Mouse (Mus musculus): ENCODE measurements around the gene Paxip1.

DNA sequence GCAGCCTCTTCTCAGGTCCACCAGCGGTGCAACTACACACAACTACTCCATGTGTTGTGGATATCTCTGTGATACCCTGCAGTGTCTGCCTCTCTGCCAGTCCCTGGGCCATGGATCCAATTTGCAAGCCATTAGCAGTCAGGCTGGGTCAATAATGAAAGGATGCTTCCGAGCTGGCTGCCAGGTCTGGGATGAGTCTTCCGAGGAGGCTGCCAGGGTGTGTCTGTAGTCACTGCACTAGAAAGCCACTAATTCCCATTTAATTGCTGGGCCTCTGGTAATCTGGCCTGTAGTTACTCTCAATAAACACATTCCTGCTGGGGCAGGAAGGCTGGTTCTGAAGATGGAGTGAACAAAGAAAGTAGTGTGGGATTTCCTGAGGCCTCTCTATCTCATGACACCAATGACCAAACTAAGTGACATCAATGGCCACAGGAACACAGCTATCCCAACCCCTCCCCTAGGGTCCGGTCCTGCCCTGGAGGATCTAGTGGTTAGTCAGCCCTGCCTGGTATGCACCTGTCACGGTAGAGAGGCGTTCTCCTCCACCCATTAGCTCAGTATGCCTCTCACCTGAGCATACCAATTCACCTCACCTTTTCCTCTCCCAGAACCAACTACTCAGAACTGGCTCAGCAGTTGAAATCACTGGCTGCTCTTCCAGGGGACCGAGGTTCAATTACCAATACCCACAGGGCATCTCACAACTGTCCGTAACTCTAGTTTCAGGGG lies 79.9 kb downstream of the Paxip1 start:
- TF ChIP-seq POLR2A (IDR thresholded peaks at IDR 0.05; ENCODE audit: insufficient read length, low read depth) = no peak
- TF ChIP-seq SRF (IDR thresholded peaks at IDR 0.05; ENCODE audit: control insufficient read depth, insufficient read length, low read depth) = no peak
- no peak for TF ChIP-seq USF1 (IDR thresholded peaks at IDR 0.05; ENCODE audit: low read depth)
- no peak for TF ChIP-seq E2F4 (IDR thresholded peaks at IDR 0.05; ENCODE audit: insufficient read depth)
- no peak for TF ChIP-seq REST (IDR thresholded peaks at IDR 0.05; ENCODE audit: insufficient read depth, insufficient read length)
- no peak for TF ChIP-seq MYOG (IDR thresholded peaks at IDR 0.05; ENCODE audit: control insufficient read depth in 1 of 3, insufficient read depth in 1 of 3, insufficient read length in 2 of 3, low read depth in 2 of 3)
- TF ChIP-seq POLR2AphosphoS2 (IDR thresholded peaks at IDR 0.05; ENCODE audit: insufficient read length, low read depth) = no peak
